Mouse (Mus musculus): ENCODE measurements around the gene Zfp94.

DNA sequence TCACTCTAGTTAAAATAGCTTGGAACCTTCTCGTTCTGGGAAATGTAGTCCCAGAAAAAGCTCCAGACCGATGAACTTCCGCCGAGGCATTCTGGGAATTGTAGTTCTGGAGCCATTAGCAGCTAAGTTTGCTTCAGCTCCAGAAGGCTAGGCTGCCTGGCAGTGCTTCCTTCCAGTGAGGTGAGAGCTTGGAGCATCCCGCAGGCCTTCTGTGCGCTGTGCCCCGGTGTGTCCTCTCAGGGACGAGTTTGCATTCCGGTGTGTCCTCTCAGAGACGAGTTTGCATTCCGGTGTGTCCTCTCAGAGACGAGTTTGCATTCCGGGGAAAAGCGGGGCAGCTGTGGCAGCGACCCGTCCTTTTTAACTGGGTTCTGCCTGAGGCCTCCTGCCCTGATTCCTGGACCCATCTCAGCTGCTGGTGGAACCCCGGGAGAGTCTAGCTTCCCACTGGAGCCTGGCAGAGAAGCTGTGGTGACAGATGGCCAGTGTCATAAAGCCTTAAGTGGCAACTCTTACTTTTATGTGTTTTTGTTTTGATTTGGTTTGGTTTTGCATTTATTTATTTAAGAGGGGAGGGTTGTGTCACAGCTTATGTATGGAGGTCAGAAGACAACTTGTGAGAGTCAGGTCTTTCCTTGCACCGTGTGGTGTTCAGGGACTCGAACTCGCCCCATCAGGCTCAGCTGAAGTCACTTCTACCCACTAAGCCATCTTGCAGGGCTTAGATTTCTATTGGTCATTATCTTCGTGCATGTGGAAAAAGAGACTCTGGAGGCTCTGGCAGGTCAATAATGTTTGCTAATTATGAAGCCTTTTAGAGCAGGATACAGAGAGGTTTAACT is 61.6 kb downstream of the Zfp94 start, which contains the start of gene Zfp108:
- TF ChIP-seq POLR2A (IDR thresholded peaks at IDR 0.05; ENCODE audit: low read depth, low read length), result peak; percentile 89
- TF ChIP-seq CTCF (IDR thresholded peaks at IDR 0.05; ENCODE audit: borderline replicate concordance, insufficient read depth, low read length), result no peak

Data from embryonic fibroblast, embryonic 13.5 days (primary cell).